Mouse (Mus musculus) adrenal gland, postnatal 36 days (tissue): ENCODE results near the gene Sptssb. TPM values are rescaled to one million over a fixed set of nuclear protein-coding genes. Genes with fewer than 3 reads are reported as not detected.
A peak's percentile ranks its signal among the peaks of the same experiment; 100 is the strongest.

Experiments
- DNase-seq, 2 experiments: peaks; one replicate each; pipeline ENCODE4 v3.0.0; 2021; ENCODE audit warnings: mixed read lengths in 1 of 2
- long read RNA-seq, 2 experiments: library from polyadenylated mRNA; stranded (forward); transcript quantifications; one replicate each; pipeline ENCODE4 v2.0.0; 2021; ENCODE audit warnings: borderline sequencing depth in 2 of 2
- total RNA-seq, 2 experiments: library from RNA; stranded (reverse); gene quantifications; 2 replicates each; pipeline ENCODE4 v1.2.3; 2021

Sptssb gene
- total RNA-seq = not detected
- long read RNA-seq, experiment 1 = 0 reads
- long read RNA-seq, experiment 2 = 0 reads

DNA sequence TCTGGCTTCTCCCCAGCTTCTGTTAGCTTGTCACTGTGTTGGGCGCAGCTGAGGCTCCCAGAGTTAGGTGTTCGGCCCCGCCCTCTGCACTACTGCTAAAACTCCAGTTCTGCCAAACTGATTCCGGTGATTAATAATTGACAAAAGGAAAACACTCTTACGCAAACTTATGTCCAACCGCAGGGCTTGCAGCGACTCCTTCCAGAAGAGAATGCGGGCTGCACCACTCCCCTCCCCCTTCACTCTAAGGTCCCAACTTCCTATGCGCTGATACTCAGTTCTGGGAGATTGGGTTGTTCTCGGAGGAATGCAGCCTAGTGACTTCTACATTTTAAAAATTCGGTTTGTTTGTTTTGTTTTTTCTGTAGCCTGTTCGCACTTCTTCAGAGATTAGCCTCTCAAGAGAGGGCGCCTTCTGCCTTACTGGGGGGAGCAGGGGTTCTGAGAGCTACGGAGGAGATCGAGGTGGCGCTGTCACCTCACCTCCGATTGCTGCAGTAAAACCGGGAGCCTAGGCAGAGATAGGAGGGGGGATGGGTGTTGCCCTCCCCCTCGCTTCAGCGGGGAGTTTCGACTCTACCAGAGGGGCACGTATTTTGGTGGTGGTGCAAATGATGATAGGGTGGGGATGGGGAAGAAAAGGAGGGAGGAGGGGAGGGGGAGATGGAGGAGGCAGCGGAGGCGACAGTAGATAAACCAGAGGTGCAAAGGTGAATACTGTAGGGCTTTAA, at the start of gene Sptssb:
Sptssb (minus strand) TSS at position 83 of the 731 bp plus-strand sequence.
- peak; percentile 2 to 15 for DNase-seq

- DNase-seq = no peak
Observed at GRCm38 (mm10) chr3:69908074-69908473, 48.3 kb upstream of the Sptssb start.

- no peak for DNase-seq
Observed at GRCm38 (mm10) chr3:69907564-69907963, 47.8 kb upstream of the Sptssb start.

- peak; percentile 7 to 26 for DNase-seq
Observed at GRCm38 (mm10) chr3:69902787-69903477, 43.2 kb upstream of the Sptssb start.

DNA sequence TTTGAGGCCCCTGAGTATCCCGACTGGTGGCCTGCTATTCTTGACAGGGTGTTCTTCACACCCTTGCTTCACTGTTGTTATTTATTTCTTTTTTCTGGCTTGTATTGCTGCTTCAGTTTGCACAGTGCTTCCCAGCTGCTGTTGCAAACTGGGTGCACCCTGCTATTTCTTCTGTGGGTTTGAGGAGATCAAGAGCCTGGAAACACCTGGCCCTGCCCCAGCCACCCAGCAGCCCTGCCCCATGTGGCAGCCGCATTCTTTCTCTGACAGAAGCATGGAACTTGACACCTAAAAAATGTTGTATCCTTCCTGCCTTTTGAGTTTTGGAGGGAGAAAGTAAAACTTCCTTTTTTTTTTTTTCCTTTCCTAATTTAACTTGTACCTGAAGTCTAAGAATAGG, 42.6 kb upstream of the Sptssb start:
- no peak for DNase-seq

GRCm38 (mm10) chr3:69901874-69902381, 42.2 kb upstream of the Sptssb start:
- no peak for DNase-seq

- DNase-seq = no peak
Observed at GRCm38 (mm10) chr3:69900335-69900734, 40.6 kb upstream of the Sptssb start.

- DNase-seq = peak; percentile 27 to 50
Observed at GRCm38 (mm10) chr3:69897917-69898594, 38.3 kb upstream of the Sptssb start.

- peak; percentile 25 to 32 for DNase-seq
Observed at GRCm38 (mm10) chr3:69895516-69895915, 35.8 kb upstream of the Sptssb start.

DNA sequence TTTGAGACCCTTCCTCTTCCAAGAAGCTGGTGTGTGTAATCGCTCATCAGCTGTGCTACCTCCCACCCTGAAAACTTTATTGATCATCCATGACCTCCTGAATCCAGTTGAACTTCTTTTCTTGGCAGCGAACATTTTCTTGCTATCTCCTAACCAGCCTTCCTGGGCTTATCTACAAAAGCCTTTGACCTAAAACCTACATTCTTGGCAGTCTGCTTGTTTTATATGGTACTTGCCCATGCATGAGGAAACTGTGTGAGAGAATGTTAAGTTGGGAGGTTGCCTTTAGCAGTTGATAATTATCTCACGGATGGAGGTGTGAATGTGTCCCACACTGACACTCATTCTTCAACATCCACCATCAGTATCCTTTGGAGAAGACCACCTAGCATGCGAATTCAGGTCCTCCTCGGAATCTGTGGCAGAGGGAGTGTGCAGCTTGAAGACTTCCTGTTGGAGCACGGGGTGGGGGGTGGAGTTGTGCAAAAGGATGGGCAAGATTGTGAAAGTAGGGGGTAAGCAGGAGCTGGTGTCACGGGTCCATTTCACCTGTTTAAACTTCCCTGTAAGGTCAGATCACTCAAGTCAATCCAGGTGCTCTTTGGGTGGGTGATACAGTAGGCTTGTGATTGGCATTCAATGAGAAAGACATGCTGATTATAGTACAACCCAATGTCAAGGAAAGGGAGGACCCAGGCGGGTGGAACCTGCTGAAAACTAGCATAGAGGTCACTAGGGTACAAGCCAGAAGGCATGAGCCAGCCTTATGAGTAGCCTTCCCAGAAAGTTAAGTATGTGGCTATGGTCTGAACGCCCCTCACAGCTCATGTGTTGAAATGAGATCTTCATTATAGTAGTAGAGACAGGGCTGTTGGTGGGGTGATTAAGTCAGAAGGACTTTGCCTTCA, 32.7 kb upstream of the Sptssb start:
- no peak for DNase-seq

- DNase-seq = no peak
Observed at GRCm38 (mm10) chr3:69885866-69886265, 26.1 kb upstream of the Sptssb start.

GRCm38 (mm10) chr3:69883710-69884109, 24.0 kb upstream of the Sptssb start:
- no peak for DNase-seq

DNA sequence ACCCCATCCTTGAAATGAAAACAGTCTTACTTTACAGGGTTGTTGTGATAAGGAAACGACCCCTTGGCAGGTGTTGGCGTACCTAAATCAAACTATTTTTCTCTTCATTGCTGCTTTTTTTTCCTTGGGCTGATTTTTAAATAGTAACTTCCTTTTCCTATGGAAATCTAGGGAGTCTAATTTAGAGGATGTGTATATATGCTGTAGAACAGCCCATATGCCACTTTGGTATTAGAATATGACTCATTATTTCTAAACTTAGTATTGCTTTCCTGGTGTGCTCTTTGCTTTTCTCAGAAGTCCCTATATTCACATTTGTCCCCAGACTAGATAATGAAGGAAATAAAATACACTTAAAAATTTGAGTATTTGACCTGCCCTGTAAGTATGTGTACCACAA, 17.8 kb upstream of the Sptssb start:
- DNase-seq = no peak

DNA sequence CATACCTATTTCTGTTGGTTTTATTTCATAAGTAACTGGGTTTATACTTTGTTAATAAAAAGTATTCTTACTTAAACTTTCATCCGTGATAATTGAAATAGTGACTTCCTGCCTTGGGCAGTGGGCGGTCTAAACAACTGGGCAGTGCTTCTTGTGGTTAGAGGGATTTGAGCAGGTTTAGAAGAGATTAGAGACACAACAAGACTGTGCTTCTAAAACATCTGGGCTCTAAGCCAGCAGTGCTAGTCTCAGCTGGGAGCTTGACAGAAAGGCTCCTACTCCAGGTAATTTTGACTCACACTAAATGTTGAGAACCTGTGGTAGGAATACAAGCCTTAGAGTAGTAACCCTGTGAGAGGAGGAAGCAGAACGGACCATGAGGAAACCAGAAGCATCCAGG, 15.0 kb upstream of the Sptssb start:
- DNase-seq = no peak

DNA sequence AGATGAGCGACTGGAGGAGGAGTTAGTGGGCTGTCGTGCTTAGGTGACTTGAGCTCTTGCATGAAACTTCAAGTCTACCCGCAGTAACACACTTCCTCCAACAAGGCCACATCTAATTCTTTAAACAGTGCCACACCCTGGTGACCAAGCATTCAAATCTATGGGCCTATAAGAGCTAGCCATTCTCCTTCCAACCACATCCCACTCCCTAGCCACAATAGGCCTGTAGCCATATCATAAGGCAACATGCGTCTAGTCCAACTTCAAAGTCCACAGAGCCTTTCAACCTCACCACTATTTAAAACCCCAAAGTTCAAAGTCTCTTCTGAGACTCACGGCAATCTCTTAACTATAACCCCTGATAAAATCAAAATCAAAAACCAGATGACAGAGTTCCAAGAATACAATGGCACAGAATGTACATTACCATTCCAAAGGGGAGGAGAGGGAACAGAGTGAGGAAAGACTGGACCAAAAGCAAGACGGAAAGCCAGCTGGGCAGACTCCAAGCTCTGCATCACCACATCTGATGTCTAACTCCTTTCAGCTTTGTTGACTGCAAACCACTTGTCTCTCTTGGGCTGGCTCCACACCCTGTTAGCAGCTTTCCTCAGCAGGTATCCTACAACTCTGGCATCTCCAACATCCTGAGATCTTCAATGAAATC, 13.1 kb upstream of the Sptssb start:
- peak in 1 of 2 experiments; percentile 4 for DNase-seq

DNA sequence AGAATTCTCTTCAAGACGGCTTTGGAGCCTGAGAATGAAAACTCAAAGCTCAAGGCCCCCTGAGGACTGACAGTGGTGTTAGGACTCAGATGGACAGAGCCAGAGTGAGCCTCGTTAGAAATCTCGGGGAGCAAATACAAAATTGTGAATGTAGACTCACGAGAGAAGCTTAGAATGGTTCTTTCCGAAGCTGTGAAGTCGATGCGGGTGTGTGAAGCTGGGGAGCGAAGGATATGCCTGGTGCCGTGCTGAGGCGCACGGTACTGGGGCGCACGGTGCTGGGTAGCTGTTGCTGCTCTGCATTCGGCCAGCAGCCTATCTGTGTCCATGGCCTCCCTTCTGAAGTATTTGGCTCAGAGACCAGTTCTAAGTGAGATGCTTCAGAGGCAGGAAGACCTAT, 11.4 kb upstream of the Sptssb start:
- no peak for DNase-seq

DNA sequence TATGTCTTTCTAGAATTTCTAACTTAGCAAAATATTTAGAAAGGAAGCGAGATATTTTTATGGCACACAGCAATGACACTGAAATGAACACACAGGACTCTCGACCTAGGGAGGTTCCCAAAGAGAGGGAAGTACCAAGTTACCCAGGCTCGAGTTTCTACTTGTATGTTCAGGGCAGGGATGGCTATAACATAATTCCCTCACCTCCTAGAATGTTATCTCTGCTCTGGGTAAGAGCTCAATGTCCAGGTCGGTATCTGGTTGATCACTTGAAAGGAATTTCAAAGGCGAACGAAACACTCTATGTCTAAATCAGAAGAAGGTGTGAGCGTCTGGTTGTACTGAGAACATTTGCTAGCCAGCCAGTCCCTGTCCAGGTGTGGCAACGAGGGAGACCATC, 10.0 kb upstream of the Sptssb start:
- DNase-seq = no peak

GRCm38 (mm10) chr3:69861789-69862395, 2.2 kb upstream of the Sptssb start:
- no peak for DNase-seq

DNA sequence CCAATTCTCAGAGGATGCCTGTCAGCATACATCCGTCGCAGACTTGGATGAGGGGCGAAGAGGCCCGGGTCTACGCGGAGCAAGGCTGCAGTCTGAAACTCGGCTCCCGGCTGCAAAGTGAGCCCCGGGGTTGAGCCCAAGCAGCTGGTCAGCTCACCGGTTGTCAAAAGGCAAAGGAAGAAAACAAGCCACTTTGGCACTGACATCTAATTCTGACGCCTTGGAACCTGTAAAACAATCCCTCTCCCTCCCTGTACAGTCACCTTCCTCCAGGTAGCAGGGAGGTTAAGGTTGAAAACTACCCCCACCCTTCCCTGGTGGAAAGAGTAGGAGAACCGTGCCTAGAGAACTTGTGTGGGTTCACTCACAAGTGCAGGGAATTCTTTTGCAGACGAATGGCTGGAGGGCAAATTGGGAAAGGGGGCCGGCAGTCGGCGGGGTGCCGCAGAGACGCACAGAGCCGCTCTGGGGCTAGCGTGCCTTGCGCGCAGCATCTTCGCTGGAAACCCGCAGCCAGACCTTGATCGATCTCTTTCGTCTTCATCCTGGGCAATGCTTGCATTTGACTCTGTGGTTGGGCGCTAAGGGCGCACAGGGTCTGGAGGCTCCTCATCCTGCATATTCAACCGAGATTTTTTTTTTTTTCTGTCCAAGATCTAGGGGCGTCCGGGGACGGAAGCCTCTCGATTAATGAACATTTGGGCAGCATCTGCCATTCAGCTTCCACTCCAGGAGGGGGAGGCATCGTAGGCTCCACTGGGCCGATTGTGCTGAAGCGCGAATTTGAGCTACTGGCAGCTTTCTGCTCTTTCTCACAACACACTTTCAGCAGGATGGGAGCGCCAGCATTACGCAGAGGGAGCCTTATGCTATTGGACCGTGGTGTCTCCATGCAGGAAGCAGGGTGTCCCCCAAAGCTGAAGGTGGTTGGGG, 1.1 kb upstream of the Sptssb start:
- DNase-seq = peak; percentile 7 to 14

DNA sequence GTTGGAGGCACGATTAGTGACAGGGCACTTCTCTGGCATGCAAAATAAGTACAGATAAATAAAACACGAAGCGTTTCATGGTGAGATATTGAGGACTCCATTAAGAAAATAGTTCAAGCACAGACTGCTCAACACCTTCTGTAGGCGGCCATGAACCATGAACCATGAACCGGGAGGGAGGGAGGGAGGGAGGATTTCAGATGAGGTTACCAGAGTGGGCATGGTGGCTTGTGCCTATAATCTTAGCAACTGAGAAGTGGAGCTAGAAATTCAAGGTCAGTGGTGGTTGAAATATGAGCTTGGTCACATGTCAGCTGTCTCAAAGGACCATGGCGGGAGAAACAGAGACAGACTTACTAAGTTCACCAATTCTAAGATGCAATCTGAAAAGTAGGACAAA, 20.3 kb downstream of the Sptssb start:
- no peak for DNase-seq
